Mouse (Mus musculus) midbrain, embryonic 16.5 days (tissue): ENCODE results near the gene Stxbp1. TPM values are rescaled to one million over a fixed set of nuclear protein-coding genes. Genes with fewer than 3 reads are reported as not detected.

Experiments used
- ATAC-seq: fragments of 200-750 bp; cut with Nextera tagmentation; 2 replicates; pipeline ENCODE4 v1.8.0; 2017; ENCODE audit warnings: moderate TSS enrichment
- H3K27ac ChIP-seq: fragments of 300-500 bp; sonication (generic); 2 replicates; pipeline ENCODE4 v1.5.1; 2014; ENCODE audit warnings: mild to moderate bottlenecking, low read length, mixed read lengths
- H3K27me3 ChIP-seq: fragments of 300-500 bp; sonication (generic); 2 replicates; pipeline ENCODE4 v1.6.1; 2014; ENCODE audit warnings: low read depth, low read length, mixed read lengths; ENCODE audit not compliant: control insufficient read depth, insufficient read depth
- H3K36me3 ChIP-seq: fragments of 300-500 bp; sonication (generic); 2 replicates; pipeline ENCODE4 v1.6.1; 2014; ENCODE audit warnings: mild to moderate bottlenecking, low read length, moderate library complexity, mixed read lengths; ENCODE audit not compliant: control insufficient read depth, insufficient read depth
- H3K4me1 ChIP-seq: fragments of 300-500 bp; sonication (generic); 2 replicates; pipeline ENCODE4 v1.6.1; 2014; ENCODE audit warnings: mild to moderate bottlenecking, low read length, mixed read lengths; ENCODE audit not compliant: control insufficient read depth, insufficient read depth
- H3K4me2 ChIP-seq: fragments of 300-500 bp; sonication (generic); 2 replicates; pipeline ENCODE4 v1.6.1; 2014; ENCODE audit warnings: mild to moderate bottlenecking, low read length, mixed read lengths
- H3K4me3 ChIP-seq: fragments of 300-500 bp; sonication (generic); 2 replicates; pipeline ENCODE4 v1.5.1; 2014; ENCODE audit warnings: low read depth, mild to moderate bottlenecking, low read length, moderate library complexity, mixed read lengths
- H3K9ac ChIP-seq: fragments of 300-500 bp; sonication (generic); 2 replicates; pipeline ENCODE4 v1.6.1; 2014; ENCODE audit warnings: low read depth, low read length, mixed read lengths
- H3K9me3 ChIP-seq: fragments of 300-500 bp; sonication (generic); replicated peaks from 2 replicates; pipeline ENCODE4 v1.6.1; 2014; ENCODE audit warnings: mild to moderate bottlenecking, low read length, mixed read lengths; ENCODE audit not compliant: control insufficient read depth, poor library complexity, severe bottlenecking
- WGBS: fragments of 180-500 bp; shearing (Covaris S2); extraction: QIAGEN DNeasy Blood & Tissue Kit; methylation state at CpG from one replicate; pipeline ENCODE4 v1.1.7; 2014; 5-methylcytosine and 5-hydroxymethylcytosine counted together
- polyA plus RNA-seq: library from polyadenylated mRNA; unstranded; fragments of >200 nt; fragmentation: Nextera tagmentation; extraction: Ambion mirVana; gene quantifications from 2 replicates; pipeline ENCODE4 v1.2.1, GENCODE M21; 2015

The Stxbp1 gene
- polyA plus RNA-seq, 1 experiment from 2014 or later, result 389 TPM

DNA sequence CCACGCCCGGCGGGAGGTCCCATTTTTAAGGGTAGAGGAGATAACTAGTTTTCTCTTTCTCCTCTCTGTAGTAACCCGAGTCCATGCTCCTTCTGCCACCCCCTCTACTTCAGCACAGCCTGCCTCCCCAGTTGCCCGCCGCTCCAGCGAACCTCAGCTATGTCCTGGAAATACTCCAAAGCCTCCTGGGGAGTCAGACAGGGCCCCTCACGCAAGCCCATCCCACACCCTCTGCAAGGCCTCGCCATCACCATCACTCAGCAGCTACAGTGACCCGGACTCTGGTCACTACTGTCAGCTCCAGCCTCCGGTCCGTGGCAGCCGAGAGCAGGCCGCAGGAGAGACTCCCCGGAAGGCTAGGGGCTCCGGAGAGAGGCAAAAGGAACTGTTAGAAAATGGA is 98.0 kb downstream of the Stxbp1 start:
- WGBS, result 91% methylated on average over 16 of the region's 16 CpGs
- Histone ChIP-seq H3K27ac (no peak overlapping the region), H3K4me1 (peaks cover 10% of the 10 kb centered on the region), H3K9ac (no peak overlapping the region), H3K4me2 (no peak overlapping the region), H3K4me3 (no peak overlapping the region), H3K36me3 (peaks cover 51% of the 10 kb centered on the region), H3K9me3 (no peaks in the 10 kb centered on the region), H3K27me3 (no peaks in the 10 kb centered on the region)
- ATAC-seq, result no peak

GRCm38 (mm10) chr2:32744272-32744982 is 102.6 kb downstream of the Stxbp1 start:
- Histone ChIP-seq H3K9me3 (no peaks in the 10 kb centered on the region), H3K27me3 (no peaks in the 10 kb centered on the region), H3K36me3 (peaks cover 29% of the 10 kb centered on the region), H3K4me1 (peaks cover 14% of the 10 kb centered on the region), H3K9ac (no peak overlapping the region; the same call in 1 of the 2 replicates), H3K4me3 (no peak overlapping the region), H3K4me2 (no peak overlapping the region), H3K27ac (no peak overlapping the region)
- ATAC-seq, result no peak
- WGBS, result 74% methylated on average over 15 of the region's 15 CpGs

DNA sequence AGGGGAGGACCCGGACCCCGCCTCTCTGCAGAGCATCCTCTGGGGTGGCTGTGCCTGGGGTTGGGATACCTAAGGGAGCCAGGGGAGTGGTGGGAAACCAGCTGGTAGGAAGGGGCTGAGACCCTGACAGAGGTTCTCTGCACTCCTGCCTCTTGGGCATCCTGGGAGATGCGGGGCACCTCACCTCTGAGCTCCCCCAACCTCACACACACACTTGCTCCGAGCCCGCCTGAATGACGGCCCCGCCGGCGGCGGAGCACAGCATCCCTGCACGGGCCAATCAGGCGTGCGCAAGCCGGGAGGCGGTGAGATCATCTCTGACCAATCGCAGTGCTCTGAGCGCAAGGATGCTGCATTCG is 104.9 kb downstream of the Stxbp1 start:
- peak overlapping the region; percentile 98 for H3K9ac ChIP-seq
- H3K4me2 ChIP-seq, result peak overlapping the region; percentile 72
- H3K27me3 ChIP-seq, result no peaks in the 10 kb centered on the region
- peak overlapping the region; percentile 88 for H3K27ac ChIP-seq
- H3K36me3 ChIP-seq, result peaks cover 20% of the 10 kb centered on the region
- ATAC-seq, result peak; percentile 92
- peaks cover 14% of the 10 kb centered on the region for H3K4me1 ChIP-seq
- 3% methylated on average over 18 of the region's 18 CpGs for WGBS
- peak overlapping the region; percentile 85 for H3K4me3 ChIP-seq
- no peaks in the 10 kb centered on the region for H3K9me3 ChIP-seq

GRCm38 (mm10) chr2:32741273-32742172 is 105.5 kb downstream of the Stxbp1 start:
- Histone ChIP-seq H3K4me1 (peaks cover 14% of the 10 kb centered on the region), H3K4me3 (peak overlapping the region; percentile 85)
- ATAC-seq, result peak; percentile 59

GRCm38 (mm10) chr2:32740916-32741272 is 106.2 kb downstream of the Stxbp1 start, which contains the start of gene 6330409D20Rik:
Gene 6330409D20Rik, minus strand, starts transcription at chr2:32741016.
- Histone ChIP-seq H3K27ac (peak within 1 kb of the TSS; percentile 88), H3K9ac (peak within 1 kb of the TSS; percentile 98), H3K4me1 (peaks cover 14% of the 10 kb centered on the region), H3K4me2 (peak within 1 kb of the TSS; percentile 72), H3K9me3 (no peaks in the 10 kb centered on the region), H3K4me3 (peak within 1 kb of the TSS; percentile 85), H3K36me3 (peaks cover 10% of the 10 kb centered on the region; the same call in 1 of the 2 replicates), H3K27me3 (no peaks in the 10 kb centered on the region)
- WGBS, result 7% methylated on average over 11 of the region's 11 CpGs
- ATAC-seq, result 0 out of 2 replicates have a peak, but pooled peaks have one; percentile 0

More at GRCm38 (mm10) chr2:32741273-32742172, 105.5 kb downstream of the Stxbp1 start:
- Histone ChIP-seq H3K4me2 (peak overlapping the region; percentile 72), H3K27me3 (no peaks in the 10 kb centered on the region), H3K27ac (peak overlapping the region; percentile 88), H3K36me3 (peaks cover 15% of the 10 kb centered on the region), H3K9ac (peak overlapping the region; percentile 98), H3K9me3 (no peaks in the 10 kb centered on the region)
- 2% methylated on average over 51 of the region's 58 CpGs for WGBS

DNA sequence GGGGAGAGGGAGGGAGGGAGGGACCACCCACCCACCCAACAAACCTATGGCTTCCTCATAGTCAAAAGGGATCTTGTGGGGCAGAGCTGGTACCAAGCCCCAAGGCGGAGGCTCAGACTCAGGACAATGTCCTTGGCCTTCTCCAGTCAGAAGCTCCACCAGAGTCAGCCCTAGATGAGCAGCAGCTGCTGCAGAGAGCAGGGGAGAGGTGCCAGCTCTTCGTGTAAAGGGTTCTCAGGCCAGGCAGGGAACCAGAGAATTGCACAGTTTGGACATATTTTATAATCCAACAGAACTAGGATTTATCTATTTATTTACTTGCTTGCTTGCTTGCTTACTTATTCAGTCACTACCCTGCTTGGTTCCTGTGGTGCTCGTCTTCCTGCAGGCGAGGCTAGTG is 107.7 kb downstream of the Stxbp1 start:
- Histone ChIP-seq H3K4me1 (peaks cover 14% of the 10 kb centered on the region), H3K9me3 (no peaks in the 10 kb centered on the region), H3K9ac (no peak overlapping the region), H3K4me3 (no peak overlapping the region), H3K36me3 (no peaks in the 10 kb centered on the region), H3K27me3 (no peaks in the 10 kb centered on the region), H3K4me2 (no peak overlapping the region), H3K27ac (no peak overlapping the region)
- ATAC-seq, result no peak
- WGBS, result 72% methylated on average over 4 of the region's 4 CpGs

Other genes starting within 250 kb of the Stxbp1 start
- gene St6galnac6, start 247.5 kb downstream of the Stxbp1 start, polyA plus RNA-seq, result 26.5 and 36.4 TPM in 2 replicates
- gene Ak1, start 225.5 kb downstream of the Stxbp1 start, polyA plus RNA-seq, result 107 and 108 TPM in 2 replicates
- 27.2 and 30.3 TPM in 2 replicates for gene Eng, start 200.7 kb downstream of the Stxbp1 start, polyA plus RNA-seq
- 21.1 and 23.5 TPM in 2 replicates for gene Fpgs, start 143.1 kb downstream of the Stxbp1 start, polyA plus RNA-seq
- gene Cdk9, start 134.2 kb downstream of the Stxbp1 start, polyA plus RNA-seq, result 61.3 and 67.3 TPM in 2 replicates
- 51.1 and 59.3 TPM in 2 replicates for gene Sh2d3c, start 126.2 kb downstream of the Stxbp1 start, polyA plus RNA-seq
- gene 6330409D20Rik, start 106.2 kb downstream of the Stxbp1 start, polyA plus RNA-seq, result 3.2 and 3.5 TPM in 2 replicates
- gene Tor2a, start 90.0 kb downstream of the Stxbp1 start, polyA plus RNA-seq, result 46.9 and 48.5 TPM in 2 replicates
- 0.68 and 0.80 TPM in 2 replicates for gene Ttc16, start 71.6 kb downstream of the Stxbp1 start, polyA plus RNA-seq
- gene Ptrh1, start 71.5 kb downstream of the Stxbp1 start, polyA plus RNA-seq, result 4.9 and 5.0 TPM in 2 replicates
- gene Cfap157, start 62.8 kb downstream of the Stxbp1 start, polyA plus RNA-seq, result 0.82 and 0.99 TPM in 2 replicates
- gene Fam129b, start 28.9 kb upstream of the Stxbp1 start, polyA plus RNA-seq, result 25.3 and 27.4 TPM in 2 replicates
- 76.2 and 81.9 TPM in 2 replicates for gene Rpl12, start 114.3 kb upstream of the Stxbp1 start, polyA plus RNA-seq
- gene Lrsam1, start 114.4 kb upstream of the Stxbp1 start, polyA plus RNA-seq, result 24.7 and 29.0 TPM in 2 replicates
- 20.7 and 21.7 TPM in 2 replicates for gene Slc2a8, start 134.8 kb upstream of the Stxbp1 start, polyA plus RNA-seq